Mouse (Mus musculus) ES-Bruce4 (cell line): ENCODE data around the gene Tiam1. TPM values are rescaled to one million over a fixed set of nuclear protein-coding genes. Genes with fewer than 3 reads are reported as not detected.

Experiments
- H3K27ac ChIP-seq: 2 replicates; pipeline ENCODE4 v1.5.1; 2012; ENCODE audit warnings: low read length, inconsistent platforms; ENCODE audit not compliant: insufficient read depth
- H3K27me3 ChIP-seq: 2 replicates; pipeline ENCODE4 v1.6.1; 2012; ENCODE audit warnings: mild to moderate bottlenecking, low read length, inconsistent platforms; ENCODE audit not compliant: control insufficient read depth, poor library complexity, insufficient read depth, severe bottlenecking
- H3K36me3 ChIP-seq: 2 replicates; pipeline ENCODE4 v1.6.1; 2012; ENCODE audit warnings: inconsistent platforms, mild to moderate bottlenecking, low read length, moderate library complexity; ENCODE audit not compliant: control insufficient read depth, poor library complexity, insufficient read depth, severe bottlenecking
- H3K4me1 ChIP-seq: one replicate; pipeline ENCODE4 v1.8.1; 2011; ENCODE audit warnings: low read length; ENCODE audit not compliant: control insufficient read depth, insufficient read depth
- H3K4me3 ChIP-seq: 2 replicates; pipeline ENCODE4 v1.5.1; 2011; ENCODE audit warnings: low read depth, mild to moderate bottlenecking, low read length
- H3K9ac ChIP-seq: 2 replicates; pipeline ENCODE4 v1.6.1; 2012; ENCODE audit warnings: low read depth, mild to moderate bottlenecking, inconsistent platforms; ENCODE audit not compliant: poor library complexity, severe bottlenecking
- H3K9me3 ChIP-seq: replicated peaks from 2 replicates; pipeline ENCODE4 v1.6.1; 2012; ENCODE audit warnings: mild to moderate bottlenecking, low read length, inconsistent platforms; ENCODE audit not compliant: control insufficient read depth, poor library complexity, insufficient read depth, severe bottlenecking
- CTCF ChIP-seq: IDR thresholded peaks from one replicate; pipeline ENCODE4 v1.8.1; 2011; ENCODE audit warnings: low read depth, low read length
- EP300 ChIP-seq: IDR thresholded peaks from 2 replicates; pipeline ENCODE4 v1.6.1; 2011; ENCODE audit warnings: low read depth, low read length; ENCODE audit not compliant: insufficient read depth
- POLR2A ChIP-seq: IDR thresholded peaks from one replicate; pipeline ENCODE4 v1.8.1; 2011; ENCODE audit warnings: low read length; ENCODE audit not compliant: insufficient read depth
- polyA plus RNA-seq: library from polyadenylated mRNA; stranded (reverse); fragments of >200 nt; gene quantifications from 2 replicates; pipeline ENCODE4 v1.2.4, GENCODE M21; 2011; ENCODE audit warnings: low read depth; ENCODE audit not compliant: missing spikeins, insufficient read depth, insufficient read length

Gene Tiam1
- polyA plus RNA-seq, 1 experiment: 24.4 TPM

- no peak overlapping the region for H3K9ac ChIP-seq
- H3K9me3 ChIP-seq: no peaks in the 10 kb centered on the region
- no peaks in the 10 kb centered on the region; the same call in 1 of the 2 replicates for H3K36me3 ChIP-seq
- no peak overlapping the region for H3K4me3 ChIP-seq
- H3K27ac ChIP-seq: no peak overlapping the region
- H3K4me1 ChIP-seq: peaks cover 13% of the 10 kb centered on the region
- TF ChIP-seq EP300: no peak
- TF ChIP-seq CTCF: no peak
- H3K27me3 ChIP-seq: no peaks in the 10 kb centered on the region
Measured at GRCm38 (mm10) chr16:90098191-90098605, 45.4 kb downstream of the Tiam1 start.

- H3K4me1 ChIP-seq: peaks cover 13% of the 10 kb centered on the region
- H3K9me3 ChIP-seq: no peaks in the 10 kb centered on the region
- H3K27ac ChIP-seq: no peak overlapping the region
- no peaks in the 10 kb centered on the region; the same call in 1 of the 2 replicates for H3K36me3 ChIP-seq
- H3K9ac ChIP-seq: no peak overlapping the region
- TF ChIP-seq EP300 (no peak), POLR2A (no peak), CTCF (no peak)
- no peaks in the 10 kb centered on the region for H3K27me3 ChIP-seq
- H3K4me3 ChIP-seq: no peak overlapping the region
Measured at GRCm38 (mm10) chr16:90097769-90098168, 45.8 kb downstream of the Tiam1 start.

DNA sequence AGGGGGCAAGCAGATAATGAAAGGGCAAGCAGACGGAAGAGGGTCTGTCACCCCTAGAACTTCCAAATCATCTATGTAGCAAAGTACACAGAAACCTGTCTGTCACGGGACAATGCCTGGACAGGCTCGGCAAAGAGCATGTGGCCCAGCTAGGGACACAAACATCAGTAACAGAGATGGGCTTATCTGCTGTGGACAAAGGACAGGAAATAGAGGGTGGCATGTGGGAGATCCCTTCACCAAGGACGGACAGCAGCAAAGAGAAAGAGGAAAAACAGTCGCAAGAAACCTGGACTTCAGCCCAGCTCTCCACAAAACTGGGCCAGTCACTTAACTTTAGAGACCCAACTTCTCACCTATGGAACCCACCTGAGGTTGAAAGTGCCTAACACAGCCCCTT is 47.6 kb downstream of the Tiam1 start:
- no peak overlapping the region for H3K9ac ChIP-seq
- H3K27ac ChIP-seq: no peak overlapping the region
- H3K27me3 ChIP-seq: no peaks in the 10 kb centered on the region
- no peaks in the 10 kb centered on the region for H3K36me3 ChIP-seq
- H3K4me3 ChIP-seq: no peak overlapping the region
- TF ChIP-seq EP300: no peak
- TF ChIP-seq POLR2A: no peak
- no peak for TF ChIP-seq CTCF
- peaks cover 13% of the 10 kb centered on the region for H3K4me1 ChIP-seq
- no peaks in the 10 kb centered on the region for H3K9me3 ChIP-seq

DNA sequence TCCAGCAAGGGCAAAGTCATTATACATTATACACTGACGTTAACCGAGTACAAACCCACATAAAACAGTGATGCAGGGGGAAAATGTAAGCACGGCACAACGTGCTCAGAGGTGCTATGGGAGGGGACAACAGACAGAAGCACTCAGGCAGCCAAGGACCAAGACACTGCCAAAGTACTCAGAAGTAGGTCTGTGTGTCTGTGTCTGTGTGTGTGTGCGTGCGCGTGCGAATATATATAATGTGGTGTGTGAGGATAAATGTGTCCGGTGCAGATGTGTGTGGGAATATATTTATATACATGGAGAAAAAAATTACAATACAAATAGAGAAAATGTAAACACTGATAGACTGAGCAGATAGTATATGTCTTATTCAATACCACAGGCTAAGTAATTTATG is 50.6 kb downstream of the Tiam1 start:
- no peaks in the 10 kb centered on the region for H3K36me3 ChIP-seq
- H3K4me1 ChIP-seq: peaks cover 9% of the 10 kb centered on the region
- H3K27ac ChIP-seq: no peak overlapping the region
- H3K9me3 ChIP-seq: no peaks in the 10 kb centered on the region
- no peaks in the 10 kb centered on the region for H3K27me3 ChIP-seq
- no peak overlapping the region for H3K4me3 ChIP-seq
- TF ChIP-seq CTCF (no peak), EP300 (no peak), POLR2A (no peak)
- H3K9ac ChIP-seq: no peak overlapping the region

DNA sequence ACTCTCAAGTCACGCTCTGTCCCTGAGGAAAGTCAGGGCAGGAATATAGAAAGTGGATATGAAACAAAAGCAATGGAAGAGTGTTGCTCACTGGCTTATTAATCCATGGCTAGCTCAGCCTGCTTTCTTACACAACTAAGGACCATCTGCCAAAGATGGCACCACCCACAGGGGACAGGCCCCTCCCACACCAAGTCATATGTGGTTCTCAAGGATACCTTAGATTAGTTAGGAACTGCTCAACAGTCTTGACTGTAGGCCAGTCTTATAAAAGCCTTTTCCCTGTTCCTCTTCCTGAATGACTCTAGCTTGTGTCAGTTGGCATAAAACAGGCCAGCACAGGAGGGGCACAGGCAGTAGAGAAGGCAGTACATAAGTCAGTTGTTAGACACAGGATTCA is 51.7 kb downstream of the Tiam1 start:
- Histone ChIP-seq H3K27ac (no peak overlapping the region), H3K9ac (no peak overlapping the region), H3K27me3 (no peaks in the 10 kb centered on the region), H3K9me3 (no peaks in the 10 kb centered on the region), H3K4me3 (no peak overlapping the region), H3K36me3 (no peaks in the 10 kb centered on the region), H3K4me1 (peaks cover 8% of the 10 kb centered on the region)
- TF ChIP-seq EP300 (no peak), CTCF (no peak), POLR2A (no peak)

- Histone ChIP-seq H3K27me3 (no peaks in the 10 kb centered on the region), H3K4me3 (no peak overlapping the region), H3K9ac (no peak overlapping the region), H3K9me3 (no peaks in the 10 kb centered on the region), H3K27ac (no peak overlapping the region), H3K4me1 (peaks cover 6% of the 10 kb centered on the region), H3K36me3 (no peaks in the 10 kb centered on the region)
- TF ChIP-seq EP300: no peak
- TF ChIP-seq CTCF: no peak
- no peak for TF ChIP-seq POLR2A
Measured at GRCm38 (mm10) chr16:90091112-90091720, 52.4 kb downstream of the Tiam1 start.
